Mouse (Mus musculus) thymus, adult 2 months (tissue): Measurements from ENCODE around the gene Vstm2l.

Experiments
- CTCF ChIP-seq: fragments of 200-500 bp; IDR thresholded peaks from 2 replicates; pipeline ENCODE4 v1.5.1; 2012; ENCODE audit warnings: mild to moderate bottlenecking, control low read depth, low read length, moderate library complexity, borderline replicate concordance; ENCODE audit not compliant: control insufficient read depth, poor library complexity, insufficient read depth; ENCODE audit errors: extremely low read depth
- POLR2A ChIP-seq: fragments of 200-500 bp; IDR thresholded peaks from 2 replicates; pipeline ENCODE4 v1.6.1; 2012; ENCODE audit warnings: mild to moderate bottlenecking, low read length, control low read depth, moderate library complexity; ENCODE audit not compliant: control insufficient read depth, poor library complexity, insufficient read depth; ENCODE audit errors: extremely low read depth

- no peak for TF ChIP-seq CTCF
- TF ChIP-seq POLR2A, result no peak
Measured at GRCm38 (mm10) chr2:157985611-157986010, 71.2 kb downstream of the Vstm2l start.
